Mouse (Mus musculus): ENCODE measurements around the gene Coro7. TPM values are rescaled to one million over a fixed set of nuclear protein-coding genes. Genes with fewer than 3 reads are reported as not detected.
A peak's percentile ranks its signal among the peaks of the same experiment; 100 is the strongest.

Coro7 gene
- total RNA-seq, 2 experiments from 2014 or later, result 85.6 to 93.4 TPM

DNA sequence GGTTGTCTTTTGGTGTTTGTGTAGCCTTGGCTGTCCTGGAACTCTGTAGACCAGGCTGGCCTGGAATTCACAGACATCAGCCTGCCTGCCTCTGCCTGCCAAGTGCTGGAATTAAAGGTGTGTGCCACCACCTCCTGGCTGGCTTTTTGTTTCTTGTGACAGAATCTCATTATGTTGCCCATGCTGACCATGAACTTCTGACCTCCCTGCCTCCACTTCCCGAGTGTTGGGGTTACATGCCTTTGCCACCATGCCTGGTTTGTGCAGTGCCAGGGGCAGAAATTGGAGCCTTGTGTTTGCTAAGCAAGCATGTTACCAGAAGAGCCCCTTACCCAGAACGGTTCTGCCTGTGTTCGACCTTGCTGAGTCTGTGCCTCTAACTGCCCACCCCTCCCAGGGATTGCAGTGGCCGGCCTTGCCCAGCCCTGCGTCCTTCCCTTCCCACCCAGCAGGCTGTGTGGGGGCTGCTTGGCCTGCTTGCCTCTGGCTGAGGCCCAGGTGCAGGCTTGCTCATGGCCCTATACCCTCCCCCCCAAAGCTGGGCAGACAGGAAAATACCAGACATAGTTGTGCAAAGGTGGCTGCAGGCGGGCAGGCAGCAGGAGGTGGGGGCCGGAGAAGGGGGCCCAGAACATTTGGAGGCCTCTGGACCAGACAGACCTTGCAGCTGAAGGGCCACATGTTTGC is 76.7 kb downstream of the Coro7 start:
- Histone ChIP-seq H3K27ac (no peak overlapping the region), H3K4me3 (no peak overlapping the region)
- TF ChIP-seq CTCF (conservative IDR thresholded peaks at IDR 0.05), result no peak
- DNase-seq (ENCODE audit: low spot score in 2 of 2), result no peak

DNA sequence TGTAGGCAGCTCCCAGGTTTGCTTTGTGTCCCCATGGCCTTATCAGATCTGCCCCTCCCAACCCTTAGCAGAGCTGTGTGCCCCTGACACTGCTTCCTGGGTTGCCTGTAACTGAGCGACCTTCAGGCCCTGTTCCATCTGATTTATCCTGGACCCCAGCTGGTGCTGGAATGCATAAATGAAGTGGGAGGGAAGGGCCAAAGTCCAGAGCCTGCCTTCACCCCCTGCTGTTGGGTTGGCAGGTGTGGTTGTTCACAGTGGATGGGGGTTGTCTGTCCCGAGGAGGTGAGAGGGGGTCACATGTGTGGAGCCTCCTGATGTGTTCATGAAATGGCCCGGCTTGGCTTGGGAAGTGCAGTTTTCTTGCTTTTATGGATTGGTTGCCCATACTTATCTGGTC is 77.4 kb downstream of the Coro7 start:
- Histone ChIP-seq H3K27ac (no peak overlapping the region), H3K4me3 (no peak overlapping the region)
- DNase-seq (ENCODE audit: low spot score in 2 of 2), result no peak
- no peak for TF ChIP-seq CTCF (conservative IDR thresholded peaks at IDR 0.05)

DNA sequence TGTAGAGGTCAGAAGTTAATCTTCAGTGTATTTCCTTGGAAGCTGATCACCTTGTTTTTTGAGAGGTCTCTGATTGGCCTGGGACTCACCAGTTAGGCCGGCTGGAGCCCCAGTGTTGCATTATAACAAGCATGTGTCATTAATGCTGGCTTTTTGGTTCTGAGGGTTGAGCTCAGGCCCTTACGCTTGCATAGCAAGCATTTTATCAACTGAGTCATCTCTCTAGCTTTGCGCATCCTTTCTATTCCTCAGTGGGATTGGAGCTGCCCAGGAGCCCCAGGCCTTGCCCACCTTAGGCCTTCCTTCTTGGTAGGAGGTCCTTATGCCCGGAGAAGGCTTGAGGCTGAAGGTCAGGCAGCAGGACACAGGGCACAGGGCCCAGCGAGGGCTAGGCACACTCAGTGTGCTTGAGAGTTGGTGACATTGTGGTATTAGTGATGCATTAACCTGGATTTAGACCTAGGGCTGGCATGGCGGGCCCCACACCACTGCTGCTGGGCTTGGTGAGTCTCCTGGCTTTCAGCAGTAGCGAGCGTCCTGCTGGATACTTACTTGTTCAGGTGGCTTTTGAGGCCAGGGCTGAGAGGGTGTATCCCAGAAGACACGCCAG is 78.8 kb downstream of the Coro7 start:
- DNase-seq (ENCODE audit: low spot score in 2 of 2), result no peak
- no peak overlapping the region for H3K4me3 ChIP-seq
- no peak overlapping the region for H3K27ac ChIP-seq
- no peak for TF ChIP-seq CTCF (conservative IDR thresholded peaks at IDR 0.05)

DNA sequence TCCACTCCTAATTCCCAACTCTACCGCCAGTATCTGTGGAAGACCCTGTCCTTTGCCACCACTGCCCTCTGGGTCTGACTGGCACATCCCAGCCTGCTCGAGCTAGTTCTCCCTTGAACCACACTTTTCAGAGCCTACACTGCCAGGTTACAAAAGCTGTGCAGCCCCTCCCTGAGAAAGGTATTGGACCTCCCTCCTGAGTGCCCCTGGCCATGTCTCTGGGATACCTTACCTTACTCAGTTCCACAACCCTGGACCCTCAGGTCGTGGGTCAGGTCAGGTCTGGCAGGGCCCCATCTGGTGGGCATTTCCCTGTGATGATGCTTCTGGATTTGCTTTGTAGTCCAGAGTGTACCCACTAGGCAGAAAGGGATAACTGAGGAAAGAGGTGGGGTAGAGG is 80.0 kb downstream of the Coro7 start:
- no peak for TF ChIP-seq CTCF (conservative IDR thresholded peaks at IDR 0.05)
- Histone ChIP-seq H3K27ac (no peak overlapping the region), H3K4me3 (no peak overlapping the region)
- DNase-seq (ENCODE audit: low spot score in 2 of 2), result no peak

DNA sequence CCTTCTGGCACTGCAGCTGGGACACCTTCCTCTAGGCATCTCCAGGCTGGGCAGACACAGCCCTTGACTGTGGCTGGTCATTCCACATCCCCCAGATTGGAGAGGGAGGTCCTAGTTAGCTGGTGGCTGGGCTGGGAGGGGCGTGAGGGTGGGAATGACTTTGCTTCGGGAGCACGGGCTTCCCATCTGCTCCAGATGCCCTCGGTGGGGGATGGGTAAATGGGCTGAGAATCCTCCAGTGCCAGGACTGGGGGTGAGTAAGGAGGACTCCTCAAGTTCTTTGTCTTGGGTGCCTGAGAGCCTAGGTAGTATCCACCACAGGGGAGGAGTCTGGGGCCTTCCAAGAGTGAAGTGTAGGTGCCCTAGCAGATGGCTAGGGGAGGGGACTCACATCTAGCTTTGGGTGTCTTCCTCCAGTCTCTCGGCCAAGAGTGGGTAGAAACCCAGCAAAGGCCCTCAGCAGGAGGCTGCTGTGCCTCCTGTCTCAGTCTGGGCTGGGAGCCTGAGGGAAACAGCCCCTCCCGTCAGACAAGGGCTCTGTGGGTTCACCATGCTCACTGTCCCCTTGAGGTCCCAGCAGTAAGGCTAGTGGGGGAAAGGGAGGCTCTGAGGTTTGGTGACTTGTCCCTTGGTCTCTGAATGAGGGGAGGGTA is 80.6 kb downstream of the Coro7 start:
- Histone ChIP-seq H3K4me3 (no peak overlapping the region), H3K27ac (0 out of 2 replicates have a peak overlapping the region, but pooled peaks have one; percentile 7)
- no peak for TF ChIP-seq CTCF (conservative IDR thresholded peaks at IDR 0.05)
- no peak for DNase-seq (ENCODE audit: low spot score in 2 of 2)

DNA sequence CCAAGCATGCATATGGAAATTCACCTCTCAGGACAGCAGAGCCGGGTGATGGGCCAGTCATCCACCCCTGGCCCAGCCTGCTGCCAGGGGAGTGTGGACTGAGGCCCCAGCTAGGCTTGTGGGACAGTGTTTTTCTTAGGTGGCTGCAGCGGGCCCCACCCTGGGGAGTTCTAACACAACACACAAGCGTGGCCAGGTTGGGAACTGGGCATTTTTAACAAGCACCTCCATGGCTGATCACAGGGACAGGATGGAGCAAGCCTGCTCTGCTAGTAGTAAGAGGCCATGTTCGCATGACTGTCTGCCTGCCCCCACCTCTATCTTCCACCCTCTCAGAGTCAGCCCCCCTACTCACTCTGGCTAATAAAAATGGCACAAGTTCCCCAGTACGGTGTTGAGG is 81.5 kb downstream of the Coro7 start:
- DNase-seq (ENCODE audit: low spot score in 2 of 2), result no peak

DNA sequence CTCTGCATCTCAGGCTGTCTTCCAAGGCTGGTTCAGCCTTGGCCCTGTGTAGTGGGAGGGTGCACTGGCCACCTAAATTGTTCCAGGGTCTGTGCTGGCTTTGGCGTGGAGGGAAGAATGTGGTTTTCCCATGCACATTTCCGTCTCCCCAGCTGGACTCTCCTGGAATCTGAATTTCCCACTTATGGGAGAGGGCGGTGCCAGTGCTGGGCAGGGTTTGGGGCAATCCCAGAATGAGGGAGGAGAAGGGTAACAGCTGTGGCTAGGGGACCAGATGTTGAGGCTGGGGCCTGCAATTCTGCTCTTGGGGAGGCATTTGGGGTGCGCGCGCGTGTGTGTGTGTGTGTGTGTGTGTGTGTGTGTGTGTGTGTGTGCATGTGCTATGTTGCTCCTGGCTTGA is 82.3 kb downstream of the Coro7 start:
- no peak for TF ChIP-seq CTCF (conservative IDR thresholded peaks at IDR 0.05)
- no peak overlapping the region for H3K4me3 ChIP-seq
- no peak for DNase-seq (ENCODE audit: low spot score in 2 of 2)
- no peak overlapping the region for H3K27ac ChIP-seq

More for the DNA sequence above, 81.5 kb downstream of the Coro7 start:
- no peak overlapping the region for H3K27ac ChIP-seq
- no peak overlapping the region for H3K4me3 ChIP-seq
- TF ChIP-seq CTCF (conservative IDR thresholded peaks at IDR 0.05), result no peak

DNA sequence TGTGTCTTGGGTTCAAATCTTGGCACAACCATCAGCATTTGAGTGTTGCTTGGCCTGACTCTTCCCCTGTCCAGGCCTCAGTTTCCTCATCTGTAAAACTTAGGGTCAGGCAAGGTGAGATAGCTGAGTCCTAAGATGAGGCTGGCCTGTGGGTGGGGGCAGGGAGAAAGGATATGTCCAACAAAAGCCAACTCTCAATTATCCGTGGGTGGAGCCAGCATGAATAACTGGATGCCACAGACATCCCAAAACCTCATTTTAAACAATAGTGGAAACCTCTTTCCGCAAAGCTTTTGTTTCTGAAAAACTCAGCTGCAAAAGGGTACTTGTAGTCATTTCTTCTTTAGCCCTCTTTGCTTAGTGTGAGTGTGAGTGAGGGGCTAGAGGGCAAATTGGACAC is 82.7 kb downstream of the Coro7 start:
- TF ChIP-seq CTCF (conservative IDR thresholded peaks at IDR 0.05), result no peak
- H3K27ac ChIP-seq, result no peak overlapping the region
- no peak overlapping the region for H3K4me3 ChIP-seq

DNA sequence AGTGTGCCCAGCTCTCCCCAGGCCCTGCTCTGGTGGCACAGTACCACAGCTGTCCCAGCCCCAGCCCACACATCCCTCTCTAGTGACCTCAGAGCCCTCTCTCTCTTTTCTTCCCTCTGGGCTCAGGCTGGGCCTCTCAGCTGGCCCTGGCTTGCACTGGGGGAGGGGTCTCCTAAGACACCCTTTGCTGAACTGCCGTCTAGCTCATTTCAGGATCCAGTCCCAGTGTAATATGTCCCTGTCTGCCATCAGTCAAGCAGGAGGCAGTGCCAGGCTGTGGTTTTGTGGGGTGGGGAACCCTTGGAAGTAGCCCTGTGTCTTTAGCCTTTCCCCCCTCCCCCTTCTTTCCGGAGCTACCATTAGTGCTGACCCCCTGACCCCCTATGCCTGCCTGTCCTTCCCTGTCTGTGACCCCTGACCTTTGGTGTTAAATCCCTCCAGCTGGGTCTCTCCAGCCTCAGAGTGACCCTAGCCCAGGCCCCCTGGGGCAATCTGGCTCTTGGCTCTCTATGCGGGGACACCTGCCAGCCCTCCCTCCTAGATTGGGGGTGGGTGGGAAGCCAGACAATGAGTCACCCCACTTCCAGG is 83.3 kb downstream of the Coro7 start:
- H3K27ac ChIP-seq, result peak overlapping the region; percentile 92; the same call in 1 of the 2 replicates
- no peak for TF ChIP-seq CTCF (conservative IDR thresholded peaks at IDR 0.05)
- no peak for DNase-seq (ENCODE audit: low spot score in 2 of 2)
- H3K4me3 ChIP-seq, result peak overlapping the region; percentile 82; the same call in 1 of the 2 replicates

More for the DNA sequence above, 82.7 kb downstream of the Coro7 start:
- DNase-seq (ENCODE audit: low spot score in 2 of 2), result no peak

DNA sequence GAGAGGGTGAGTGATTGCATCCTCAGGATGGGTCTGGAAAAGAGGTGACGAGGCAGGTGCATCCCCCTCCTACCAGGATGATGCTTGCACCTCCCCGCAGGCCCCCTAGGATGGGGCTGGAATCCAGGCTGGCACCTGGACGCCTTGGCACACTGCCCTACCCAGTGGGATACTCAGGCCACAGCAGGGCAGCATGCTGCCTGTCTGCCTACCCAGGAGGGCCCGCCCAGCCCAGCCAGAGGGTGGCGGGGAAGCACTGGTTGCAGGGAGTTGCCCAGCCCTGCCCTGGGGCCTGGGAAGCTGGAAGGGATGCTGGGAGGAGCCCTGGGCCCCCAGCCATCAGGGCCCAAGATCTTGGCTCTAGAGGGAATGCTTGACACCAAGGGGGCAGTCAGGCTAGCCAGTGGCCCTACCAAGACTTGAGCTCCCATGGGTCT is 84.0 kb downstream of the Coro7 start:
- no peak for TF ChIP-seq CTCF (conservative IDR thresholded peaks at IDR 0.05)
- peak overlapping the region; percentile 92 for H3K27ac ChIP-seq
- peak overlapping the region; percentile 82 for H3K4me3 ChIP-seq
- no peak for DNase-seq (ENCODE audit: low spot score in 2 of 2)

DNA sequence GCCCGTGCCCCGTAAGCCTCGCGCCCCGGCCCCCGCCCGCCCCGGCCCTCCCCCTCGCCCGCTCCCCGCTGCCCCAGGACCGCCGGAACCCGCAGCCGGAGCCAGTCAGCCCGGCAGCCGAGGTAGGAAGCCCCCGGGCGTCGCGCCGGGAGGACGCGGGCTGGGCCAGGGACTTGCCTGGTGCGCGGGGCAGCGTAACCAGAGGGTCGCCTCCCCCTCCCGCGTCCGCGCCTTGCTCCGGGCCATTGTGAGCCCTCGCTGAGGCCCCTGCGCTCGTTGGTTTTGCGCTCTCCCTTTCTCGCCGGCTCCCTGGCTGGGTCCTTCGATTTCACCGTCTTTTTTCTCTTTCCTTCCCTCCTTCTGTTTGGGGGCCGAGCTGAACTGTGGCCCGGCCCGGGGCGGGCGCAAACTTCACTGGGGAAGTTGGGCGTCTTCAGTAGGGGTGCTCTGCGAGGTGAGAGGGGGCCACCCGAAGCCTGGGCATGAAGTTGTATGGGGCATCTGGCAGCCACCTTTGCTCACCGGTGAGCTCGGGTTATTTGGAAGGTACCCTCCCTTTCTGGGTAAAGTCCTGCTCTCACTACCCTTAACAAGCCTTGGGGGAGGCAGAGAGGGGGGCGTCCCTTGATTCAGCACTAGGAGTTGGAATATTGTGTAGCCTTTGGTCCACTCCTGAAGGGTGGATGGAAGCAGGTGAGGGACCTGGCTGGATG is 84.6 kb downstream of the Coro7 start:
- H3K4me3 ChIP-seq, result peak overlapping the region; percentile 82
- TF ChIP-seq CTCF (conservative IDR thresholded peaks at IDR 0.05), result no peak
- no peak for DNase-seq (ENCODE audit: low spot score in 2 of 2)
- H3K27ac ChIP-seq, result peak overlapping the region; percentile 92

DNA sequence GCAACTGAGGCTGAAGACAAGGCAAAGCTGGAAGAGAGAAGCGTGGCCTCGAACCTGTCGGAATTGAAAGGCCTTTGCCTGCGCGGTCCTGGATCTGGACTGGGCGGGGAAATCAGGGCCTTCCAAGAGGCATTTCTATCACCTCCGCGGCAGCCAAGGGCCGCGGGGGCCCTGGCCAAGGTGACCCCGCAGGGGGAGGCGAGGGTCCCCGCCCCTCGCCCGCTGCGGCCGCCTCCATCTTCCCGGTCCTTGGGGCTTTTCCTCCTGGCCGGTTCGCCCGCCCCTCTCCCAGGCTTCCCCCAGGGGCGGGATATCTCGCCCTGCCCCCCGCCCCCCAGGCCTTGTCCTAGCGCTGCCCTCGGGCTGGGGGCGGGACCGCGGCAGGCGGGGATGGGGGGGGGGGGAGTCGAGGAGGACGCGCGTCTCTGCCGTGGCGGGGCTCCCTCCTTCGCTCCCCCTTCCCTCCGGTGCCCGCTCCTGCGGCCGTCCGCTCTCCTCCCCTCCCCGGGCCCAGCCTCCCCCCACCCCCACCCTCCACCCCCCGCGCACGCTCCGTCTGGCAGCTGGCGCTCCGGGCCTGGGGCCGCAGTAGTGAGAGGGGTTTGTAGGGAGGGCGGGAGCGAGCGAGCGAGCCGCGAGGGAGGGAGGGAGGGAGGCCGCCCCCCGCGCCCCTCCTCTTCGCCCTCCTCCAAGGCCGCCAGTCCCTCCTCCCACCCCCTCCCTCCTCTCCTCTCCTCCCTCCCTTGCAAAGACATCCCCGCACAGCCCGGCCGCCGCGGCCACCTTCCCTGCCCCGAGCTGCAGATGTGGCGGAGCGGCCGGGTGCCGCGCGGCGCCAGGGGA is 85.4 kb downstream of the Coro7 start, which contains the start of gene Glis2:
Glis2 (plus strand) TSS at position 743 of the 843 bp plus-strand sequence.
- no peak for TF ChIP-seq CTCF (conservative IDR thresholded peaks at IDR 0.05)
- H3K4me3 ChIP-seq, result peak within 1 kb of the TSS; percentile 82
- no peak for DNase-seq (ENCODE audit: low spot score in 2 of 2)
- H3K27ac ChIP-seq, result peak within 1 kb of the TSS; percentile 92

Data from layer of hippocampus, adult 2 months (tissue).